Mouse (Mus musculus) retina, embryonic 14.5 days (tissue): ENCODE measurements around the gene Nt5c2.
"Not testable (repeated sequence)": the region's sequence is repeated elsewhere in the genome, so short reads cannot be mapped to it uniquely, and the experiment has no call there.

ENCODE experiments used
- DNase-seq: peaks from one replicate; pipeline ENCODE4 v3.0.0-alpha.2; 2015; ENCODE audit warnings: low spot score

Nt5c2 gene

DNA sequence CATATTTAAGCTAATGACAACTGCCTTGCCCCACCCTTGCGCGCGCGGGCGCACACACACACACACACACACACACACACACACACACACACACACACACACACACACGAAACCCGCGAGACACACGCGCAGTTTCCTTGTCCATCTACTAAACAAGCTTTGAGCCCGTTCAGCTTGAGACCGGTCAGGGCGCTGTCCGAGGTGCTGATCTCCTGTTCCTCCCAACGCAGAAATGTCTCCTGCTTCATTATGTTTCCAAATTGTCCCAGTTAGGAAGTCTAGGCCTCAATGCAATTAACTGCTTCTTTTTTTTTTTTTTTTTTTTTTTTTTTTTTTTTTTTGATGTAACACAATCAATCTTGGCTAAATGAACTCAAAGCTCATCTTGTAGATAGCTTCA is 1.5 kb upstream of the Nt5c2 start:
- DNase-seq: peak; percentile 85

DNA sequence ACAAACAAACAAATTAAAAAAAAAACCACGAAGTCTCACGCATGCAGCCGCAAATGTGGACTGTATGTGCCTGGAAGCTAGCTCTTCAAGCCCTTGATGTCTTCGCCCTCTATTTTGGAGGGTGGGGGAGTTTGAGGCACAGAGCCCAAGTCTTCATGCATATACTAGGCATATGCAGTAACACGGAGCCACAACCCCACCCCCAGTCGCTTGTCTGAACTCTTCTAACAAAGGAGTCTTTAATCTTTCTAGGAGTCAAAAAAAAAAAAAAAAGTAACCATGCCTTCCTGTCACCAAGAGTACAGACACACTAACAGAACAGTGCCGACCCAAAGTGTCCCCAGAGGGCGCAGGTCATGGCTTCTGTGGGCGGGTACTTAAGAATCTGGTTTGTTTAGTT is 1.0 kb upstream of the Nt5c2 start:
- peak; percentile 21 for DNase-seq

DNA sequence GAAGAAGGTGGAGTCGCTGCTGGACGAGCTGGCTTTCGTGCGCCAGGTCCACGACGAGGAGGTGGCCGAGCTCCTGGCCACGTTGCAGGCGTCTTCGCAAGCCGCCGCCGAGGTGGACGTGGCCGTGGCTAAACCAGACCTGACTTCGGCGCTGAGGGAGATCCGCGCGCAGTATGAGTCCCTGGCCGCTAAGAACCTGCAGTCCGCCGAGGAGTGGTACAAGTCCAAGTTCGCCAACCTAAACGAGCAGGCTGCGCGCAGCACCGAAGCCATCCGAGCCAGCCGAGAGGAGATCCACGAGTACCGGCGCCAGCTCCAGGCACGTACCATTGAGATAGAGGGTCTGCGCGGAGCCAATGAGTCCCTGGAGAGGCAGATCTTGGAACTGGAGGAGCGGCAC is 443 bp upstream of the Nt5c2 start:
- DNase-seq: no peak

DNA sequence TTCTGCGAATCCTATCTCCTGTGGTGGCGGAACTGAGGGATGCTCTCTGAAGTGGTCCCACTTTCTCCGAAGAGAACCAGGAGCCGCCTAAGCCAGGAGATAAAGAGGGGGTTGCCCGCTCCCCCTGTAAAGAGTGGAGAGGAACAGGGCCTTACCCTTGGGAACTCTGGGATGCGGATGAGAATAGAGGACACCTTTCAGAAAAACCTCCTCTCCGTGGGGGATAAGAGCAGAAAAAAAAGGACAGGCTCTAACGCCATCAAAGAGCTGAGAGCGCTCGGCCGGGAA is 850 bp downstream of the Nt5c2 start:
- no peak for DNase-seq

DNA sequence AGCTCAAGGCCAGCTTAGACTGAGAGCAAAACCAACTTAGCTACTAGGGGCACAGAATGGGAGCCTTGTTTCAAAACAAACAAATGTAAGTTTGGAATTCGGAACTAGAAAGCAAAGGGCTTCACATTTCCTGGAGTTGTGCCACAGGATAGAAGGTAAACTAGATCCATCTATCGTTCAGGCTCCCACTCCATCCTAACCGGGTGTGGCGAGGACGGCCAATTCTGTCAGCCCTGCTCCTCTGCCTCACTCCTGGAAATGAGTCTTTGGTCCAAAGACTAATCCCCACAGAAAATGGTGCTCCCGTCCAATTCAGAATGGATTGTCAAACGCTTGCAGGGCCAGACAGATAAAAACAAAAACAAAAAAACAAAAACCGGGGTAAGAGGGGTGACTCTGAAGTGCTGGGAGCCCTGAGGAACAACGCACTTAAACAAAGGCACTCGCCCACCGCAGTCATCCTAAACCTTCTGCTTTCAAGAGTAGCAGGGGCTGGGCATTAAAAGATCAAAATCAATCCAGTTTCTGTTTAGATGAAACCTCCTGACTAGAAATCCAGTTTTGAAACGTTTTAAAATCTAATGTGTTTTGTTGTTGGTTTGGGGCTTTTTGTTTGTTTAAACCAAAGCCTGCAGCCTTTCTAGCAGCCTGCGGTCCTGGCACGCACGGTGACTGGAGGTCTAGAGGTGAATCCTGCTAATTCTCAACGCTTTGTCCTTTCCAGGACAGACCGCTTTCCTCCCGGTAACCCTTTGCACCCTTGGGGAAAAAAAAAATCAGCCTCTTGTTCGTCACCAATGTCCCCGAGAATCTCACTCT is 1.4 kb downstream of the Nt5c2 start:
- DNase-seq: peak; percentile 15

DNA sequence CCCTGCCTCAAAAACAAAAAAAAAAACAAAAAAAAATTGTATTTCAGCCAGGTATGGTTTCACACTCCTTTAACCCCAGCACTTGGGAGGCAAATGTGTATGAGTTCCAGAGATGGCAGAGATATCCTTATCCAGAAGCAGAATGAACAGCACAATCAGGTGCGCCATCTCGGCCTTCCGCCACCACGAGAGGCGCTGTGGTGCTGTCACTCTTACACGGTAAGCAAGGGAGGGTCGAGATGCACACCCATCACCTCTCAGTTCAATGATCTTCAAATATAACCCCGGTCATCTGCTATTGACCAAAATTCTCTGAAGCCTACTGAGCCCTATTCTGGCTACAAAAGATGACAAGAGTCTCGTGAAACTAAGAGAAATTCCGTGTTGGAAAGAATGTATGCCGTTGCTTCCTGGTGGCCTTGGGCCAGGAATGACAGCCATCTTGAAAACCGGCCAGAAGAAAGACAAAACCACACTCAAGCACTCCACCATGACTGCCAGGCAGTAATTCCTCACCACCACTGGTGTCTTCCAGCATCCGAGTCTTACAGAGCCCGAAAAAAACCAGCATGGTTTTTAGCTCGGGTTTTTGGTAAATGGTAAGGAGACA is 2.3 kb downstream of the Nt5c2 start:
- DNase-seq: no peak

DNA sequence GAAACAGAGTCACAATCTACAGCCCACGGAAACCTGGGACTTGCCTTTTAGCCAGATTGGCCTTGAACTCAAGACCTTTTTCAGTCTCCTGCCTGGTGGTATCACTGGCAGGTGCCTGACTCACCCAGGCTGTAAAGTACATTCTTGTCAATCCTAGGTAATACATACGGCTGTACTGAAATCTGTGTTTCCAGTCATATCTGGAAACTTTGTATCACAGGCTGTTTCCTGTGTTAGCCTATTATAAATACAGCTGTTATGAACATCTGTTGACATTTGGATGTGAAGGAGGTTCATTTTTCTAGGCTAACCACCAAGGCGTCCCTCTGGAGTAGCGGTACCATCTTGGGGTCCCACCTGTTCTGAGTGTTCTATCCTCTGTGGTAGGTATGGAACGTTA is 5.0 kb downstream of the Nt5c2 start:
- DNase-seq: no peak

DNA sequence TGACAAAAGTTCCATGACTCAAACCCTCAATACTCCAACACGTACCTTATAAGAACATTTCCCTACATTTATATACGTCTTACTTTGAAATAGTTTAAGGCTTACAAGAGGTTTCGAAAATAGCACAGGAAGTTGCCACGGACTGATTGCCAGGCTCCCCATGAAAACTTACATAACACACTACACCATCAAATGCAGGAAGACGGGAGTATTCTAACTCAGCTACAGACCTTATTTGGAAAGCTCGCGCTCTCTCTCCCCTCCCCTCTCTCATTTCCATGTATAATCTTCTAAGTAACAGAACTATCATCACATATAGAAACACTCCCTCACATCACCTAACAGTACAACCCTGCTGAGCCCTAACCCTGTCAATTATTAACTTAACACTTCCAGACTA is 5.5 kb downstream of the Nt5c2 start:
- no peak for DNase-seq

DNA sequence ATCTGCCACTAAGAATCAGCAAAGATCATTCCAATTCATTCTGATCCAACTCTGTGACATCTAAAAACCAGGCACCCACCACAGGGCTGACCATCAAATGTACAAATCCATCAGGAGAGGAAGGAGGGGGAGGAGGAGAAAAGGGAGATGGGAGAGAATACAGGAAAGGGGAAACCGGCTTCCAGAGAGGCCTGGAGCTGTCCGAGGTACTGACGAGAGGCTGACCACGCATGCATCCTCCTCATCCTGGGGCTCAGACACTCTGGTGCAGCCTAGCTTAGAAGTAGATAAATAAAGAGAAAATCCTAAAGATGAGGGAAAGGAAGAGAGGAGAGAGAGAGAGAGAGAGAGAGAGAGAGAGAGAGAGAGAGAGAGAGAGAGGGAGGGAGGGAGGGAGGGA is 8.6 kb downstream of the Nt5c2 start:
- peak; percentile 70 for DNase-seq

DNA sequence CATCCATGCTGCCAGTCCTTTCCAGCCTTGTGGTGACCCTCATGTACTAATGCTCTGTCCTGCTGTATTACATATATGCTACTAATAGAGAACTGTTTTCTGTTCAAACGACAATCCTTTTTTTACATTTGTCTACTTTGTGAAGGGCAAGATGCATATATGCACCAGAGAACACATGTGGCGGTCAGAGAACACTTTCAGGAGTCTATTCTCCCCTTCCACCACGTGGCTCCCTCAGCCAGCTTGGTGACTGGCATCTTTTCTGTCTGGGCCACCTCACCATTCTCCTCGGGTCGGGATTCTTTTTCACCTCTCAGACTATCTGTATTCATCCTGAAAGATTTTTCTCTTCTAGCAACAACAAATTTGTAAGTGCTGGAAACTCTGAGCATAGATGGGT is 9.1 kb downstream of the Nt5c2 start:
- DNase-seq: no peak

DNA sequence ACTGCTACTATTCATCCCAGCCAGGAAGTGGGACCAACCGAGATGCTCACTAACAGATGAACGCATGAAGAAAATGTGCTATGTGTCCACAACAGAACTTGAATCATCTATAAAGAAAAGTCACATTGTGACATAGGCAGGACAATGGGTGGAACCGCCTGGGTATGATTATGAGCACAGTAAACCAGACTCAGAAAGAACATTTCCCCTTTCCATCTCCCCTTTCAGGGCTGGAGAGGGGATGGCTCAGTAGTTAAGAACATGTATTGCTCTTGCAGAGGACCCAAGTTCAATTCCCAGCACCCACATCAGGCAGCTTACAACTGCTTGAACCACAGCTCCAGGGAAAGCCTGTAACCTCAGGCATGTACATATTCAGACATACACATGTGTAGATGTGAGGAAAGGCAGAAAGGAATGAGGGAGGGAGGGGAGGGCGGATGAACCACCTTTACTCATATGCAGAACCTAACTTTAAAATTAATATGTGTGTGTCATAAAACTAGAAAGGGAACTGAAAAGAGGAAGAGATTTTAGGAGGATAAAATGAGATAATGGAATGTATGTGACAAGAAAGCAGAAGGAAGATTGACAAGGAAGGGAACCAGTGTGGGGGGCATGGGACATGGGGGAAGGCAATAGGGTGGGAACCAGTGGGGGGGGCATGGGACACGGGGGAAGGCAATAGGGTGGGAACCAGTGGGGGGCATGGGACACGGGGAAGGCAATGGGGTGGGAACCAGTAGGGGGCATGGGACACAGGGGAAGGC is 11.0 kb downstream of the Nt5c2 start:
- no peak for DNase-seq

DNA sequence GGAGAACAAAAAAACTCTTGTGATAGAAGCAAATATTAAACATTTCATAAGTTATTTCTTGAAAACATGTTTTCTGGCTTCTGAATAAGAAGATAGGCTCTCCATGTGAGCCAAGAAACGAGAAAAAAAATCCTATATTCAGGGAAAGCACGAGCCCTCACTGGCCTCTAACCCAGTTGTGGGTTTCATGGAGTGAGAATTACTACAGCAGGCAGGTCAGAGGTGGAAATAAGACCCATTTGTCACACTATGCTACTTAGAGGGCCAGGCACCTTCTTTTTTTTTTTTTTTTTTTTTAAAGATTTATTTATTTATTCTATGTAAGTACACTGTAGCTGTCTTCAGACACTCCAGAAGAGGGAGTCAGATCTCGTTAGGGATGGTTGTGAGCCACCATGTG is 14.6 kb downstream of the Nt5c2 start:
- not testable (repeated sequence) for DNase-seq

DNA sequence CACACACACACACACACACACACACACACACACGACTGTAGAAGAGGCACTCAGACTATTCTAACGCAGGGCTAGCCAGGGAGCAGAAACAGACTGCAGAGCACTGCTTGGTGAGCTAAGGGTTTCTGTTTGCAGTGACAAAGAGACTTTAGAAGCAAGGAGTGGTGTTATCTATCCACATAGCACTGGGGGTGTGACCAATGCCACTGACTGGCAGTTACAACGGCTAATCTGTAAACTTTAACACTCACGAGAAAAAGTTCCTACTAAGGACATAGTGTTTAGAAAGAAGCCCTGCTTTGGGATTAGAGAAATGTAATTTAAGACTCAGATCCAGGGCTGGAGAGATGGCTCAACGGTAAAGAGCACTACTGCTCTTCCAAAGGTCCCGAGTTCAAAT is 15.2 kb downstream of the Nt5c2 start:
- DNase-seq: no peak

DNA sequence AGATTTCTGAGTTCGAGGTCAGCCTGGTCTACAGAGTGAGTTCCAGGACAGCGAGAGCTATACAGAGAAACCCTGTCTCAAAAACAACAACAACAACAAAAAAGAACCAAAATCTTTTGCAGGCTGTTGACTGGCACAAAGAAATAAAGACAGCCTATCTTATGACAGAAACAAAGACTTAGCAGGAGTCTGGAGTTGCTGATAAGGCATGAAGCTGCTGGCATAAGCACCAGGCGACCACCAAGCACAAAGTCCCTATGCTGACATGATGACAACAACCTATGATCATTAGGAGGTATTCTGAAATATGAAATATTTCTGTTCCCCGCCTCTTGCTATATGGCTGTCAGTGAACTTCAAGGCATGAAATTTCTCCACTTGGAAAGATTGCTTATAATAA is 16.0 kb downstream of the Nt5c2 start:
- no peak for DNase-seq

DNA sequence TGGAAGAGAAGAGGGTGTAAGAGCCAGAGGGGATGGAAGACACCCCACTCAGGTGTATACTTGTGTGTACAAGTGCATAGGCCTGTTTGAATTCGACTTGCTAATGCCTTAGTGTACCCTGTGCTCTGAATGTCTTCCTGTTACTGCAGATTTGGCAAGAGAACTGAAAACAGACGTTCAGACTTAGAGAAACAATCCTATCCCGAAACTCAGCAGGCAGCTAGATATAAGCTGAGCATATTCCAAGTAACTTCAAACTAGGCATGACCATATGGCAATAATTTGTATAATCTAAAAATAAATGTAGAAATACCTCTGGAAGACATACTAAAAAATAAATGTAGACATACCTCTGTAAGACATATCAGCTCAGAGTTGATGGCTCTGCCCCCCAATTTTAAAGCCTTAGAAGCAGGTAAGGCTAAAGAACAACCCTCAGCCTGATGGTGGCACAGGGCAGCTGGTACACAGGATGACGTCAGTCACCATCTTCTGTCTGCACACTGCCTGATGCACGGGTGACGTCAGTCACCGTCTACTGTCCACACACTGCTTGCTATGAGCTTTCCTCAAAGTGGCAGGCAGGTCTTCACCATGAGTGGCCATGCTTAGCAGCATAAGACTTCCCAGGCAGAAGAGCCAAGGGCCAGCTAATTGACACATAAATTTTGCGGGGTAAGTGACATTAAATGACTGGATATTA is 16.6 kb downstream of the Nt5c2 start:
- no peak for DNase-seq

DNA sequence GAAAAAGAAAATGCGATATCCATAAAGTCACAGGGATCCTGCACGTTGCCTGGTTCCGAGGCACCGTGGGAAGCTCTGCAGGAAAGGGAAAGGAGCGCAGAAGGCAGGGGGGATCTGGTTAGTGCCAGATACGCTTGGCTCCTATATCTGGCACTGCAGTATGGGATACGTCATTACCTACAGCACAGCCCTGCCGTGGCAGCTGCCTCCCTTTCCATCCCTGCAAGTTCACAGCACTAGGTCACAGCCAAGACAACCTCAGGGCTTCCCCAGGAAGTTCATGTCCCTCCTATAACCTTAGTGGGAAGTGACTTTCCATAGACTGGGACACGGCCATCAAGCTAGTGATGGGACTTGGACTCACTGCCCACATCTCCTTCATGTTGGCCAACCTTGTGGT is 18.9 kb downstream of the Nt5c2 start:
- DNase-seq: no peak

DNA sequence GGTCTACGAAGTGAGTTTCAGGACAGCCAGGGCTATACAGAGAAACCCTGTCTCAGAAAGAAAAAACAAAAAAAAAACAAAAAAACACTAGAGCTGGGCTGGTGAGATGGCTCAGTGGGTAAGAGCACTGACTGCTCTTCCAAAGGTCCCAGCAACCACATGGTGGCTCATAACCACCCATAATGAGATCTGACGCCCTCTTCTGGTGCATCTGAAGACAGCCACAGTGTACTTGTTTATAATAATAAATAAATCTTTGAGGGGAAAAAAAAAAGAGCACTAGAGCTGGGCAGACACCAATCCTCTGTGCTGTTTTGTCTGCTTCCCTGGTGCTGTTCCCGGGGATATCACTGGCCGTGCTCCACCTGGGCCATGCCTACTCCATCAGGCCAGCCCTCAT is 22.6 kb downstream of the Nt5c2 start:
- not testable (repeated sequence) for DNase-seq

DNA sequence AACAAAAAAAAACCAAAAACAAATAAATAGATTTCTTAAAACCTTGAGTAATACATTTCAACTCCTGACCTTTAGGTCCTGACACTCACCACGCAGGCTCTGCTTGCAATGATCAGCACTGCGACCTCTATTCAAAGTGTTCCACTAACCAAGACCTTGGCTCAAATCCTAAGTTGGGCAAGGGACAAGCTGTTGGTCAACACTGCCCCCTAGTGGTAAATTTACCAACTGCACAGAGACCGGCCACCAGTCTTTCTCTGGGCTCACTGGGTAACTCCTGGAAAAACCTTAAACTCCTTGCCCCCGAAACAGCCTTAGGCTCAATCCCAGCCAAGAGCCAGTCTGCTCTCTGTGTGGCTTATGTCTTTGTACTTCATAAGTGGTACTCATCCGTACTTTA is 23.8 kb downstream of the Nt5c2 start:
- DNase-seq: peak; percentile 97

DNA sequence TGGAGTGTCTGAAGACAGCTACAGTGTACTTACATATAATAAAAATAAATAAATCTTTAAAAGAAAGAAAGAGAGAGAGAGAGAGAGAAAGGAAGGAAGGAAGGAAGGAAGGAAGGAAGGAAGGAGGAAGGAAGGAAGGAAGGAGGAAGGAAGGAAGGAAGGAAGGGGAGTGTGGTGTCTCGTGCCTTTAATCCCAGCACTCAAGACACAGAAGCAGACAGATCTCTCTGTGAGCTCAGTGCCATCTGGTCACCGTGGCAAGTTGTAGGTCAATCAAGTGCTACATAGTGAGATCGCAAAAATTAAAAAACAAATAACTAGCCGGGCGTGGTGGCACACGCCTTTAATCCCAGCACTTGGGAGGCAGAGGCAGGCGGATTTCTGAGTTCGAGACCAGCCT is 24.3 kb downstream of the Nt5c2 start:
- not testable (repeated sequence) for DNase-seq

DNA sequence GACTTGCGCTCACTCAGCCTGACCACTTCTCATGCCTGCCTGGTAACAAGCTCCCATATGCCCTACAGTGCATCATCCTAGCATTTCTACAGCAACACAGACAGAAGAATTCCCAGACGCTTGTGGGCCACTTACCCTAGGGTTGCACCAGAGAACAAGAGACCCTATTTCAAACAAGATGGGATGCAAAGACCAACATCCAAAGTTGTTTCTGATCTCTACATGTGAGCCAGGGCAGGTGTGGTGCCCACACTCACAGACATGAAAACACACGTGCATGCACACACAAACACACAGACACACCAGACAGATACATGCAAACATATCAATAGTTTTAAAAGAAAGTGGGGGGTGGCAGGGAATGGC is 24.8 kb downstream of the Nt5c2 start:
- no peak for DNase-seq

DNA sequence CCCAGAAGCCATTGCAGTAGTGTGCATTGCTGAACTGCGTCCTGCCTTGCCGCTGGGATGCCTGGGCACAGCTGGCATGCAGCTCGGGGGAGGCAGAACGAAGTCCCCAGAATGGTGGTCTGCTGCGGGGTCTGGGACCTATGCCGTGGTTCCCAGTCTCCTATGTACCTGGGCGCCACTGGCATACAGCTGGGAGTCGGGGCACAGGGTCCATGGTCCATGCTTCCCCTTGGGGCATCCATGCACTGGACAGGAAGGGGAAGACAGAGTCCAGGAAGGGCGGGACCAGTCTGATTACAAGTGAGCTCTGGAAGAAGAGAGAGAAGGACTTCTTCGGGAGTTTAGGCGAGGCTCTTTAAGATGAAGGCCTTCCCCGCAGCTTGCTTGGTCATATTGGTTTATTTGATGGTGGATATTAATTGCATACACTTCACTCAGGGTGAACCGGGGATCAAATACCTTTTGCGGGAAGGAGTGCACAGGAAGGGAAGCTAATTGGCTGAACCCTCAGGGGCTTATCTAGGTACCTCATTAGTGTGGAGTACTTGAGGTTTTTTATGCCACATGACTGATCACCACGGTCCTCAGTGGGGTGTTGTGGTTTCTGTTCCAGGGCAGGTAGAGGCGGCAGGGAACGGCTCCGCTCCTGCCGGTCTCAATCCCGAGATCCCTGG is 25.3 kb downstream of the Nt5c2 start:
- no peak for DNase-seq
